Mouse (Mus musculus) forebrain, embryonic 15.5 days (tissue): Measurements from ENCODE around the gene Parp6. TPM values are rescaled to one million over a fixed set of nuclear protein-coding genes. Genes with fewer than 3 reads are reported as not detected.

Source experiments
- ATAC-seq: fragments of 200-750 bp; cut with Nextera tagmentation; replicated peaks from 2 replicates; pipeline ENCODE4 v1.8.0; 2017; ENCODE audit warnings: mild to moderate bottlenecking, moderate TSS enrichment, moderate library complexity
- H3K27ac ChIP-seq: fragments of 300-500 bp; sonication (generic); replicated peaks from 2 replicates; pipeline ENCODE4 v1.5.1; 2015; ENCODE audit warnings: mild to moderate bottlenecking, inconsistent platforms
- H3K27me3 ChIP-seq: fragments of 300-500 bp; sonication (generic); 2 replicates; pipeline ENCODE4 v1.6.1; 2015; ENCODE audit warnings: inconsistent platforms
- H3K36me3 ChIP-seq: fragments of 300-500 bp; sonication (generic); 2 replicates; pipeline ENCODE4 v1.6.1; 2015; ENCODE audit warnings: mild to moderate bottlenecking, inconsistent platforms
- H3K4me1 ChIP-seq: fragments of 300-500 bp; sonication (generic); 2 replicates; pipeline ENCODE4 v1.6.1; 2015; ENCODE audit warnings: inconsistent platforms
- H3K4me2 ChIP-seq: fragments of 300-500 bp; sonication (generic); replicated peaks from 2 replicates; pipeline ENCODE4 v1.6.1; 2015; ENCODE audit warnings: mild to moderate bottlenecking, inconsistent platforms
- H3K4me3 ChIP-seq: fragments of 300-500 bp; sonication (generic); 2 replicates; pipeline ENCODE4 v1.5.1; 2015; ENCODE audit warnings: mild to moderate bottlenecking, inconsistent platforms
- H3K9ac ChIP-seq: fragments of 300-500 bp; sonication (generic); replicated peaks from 2 replicates; pipeline ENCODE4 v1.6.1; 2015; ENCODE audit warnings: mild to moderate bottlenecking, inconsistent platforms
- H3K9me3 ChIP-seq: fragments of 300-500 bp; sonication (generic); 2 replicates; pipeline ENCODE4 v1.6.1; 2016; ENCODE audit warnings: inconsistent platforms
- WGBS: fragments of 180-500 bp; shearing (Covaris S2); methylation state at CpG from one replicate; pipeline ENCODE4 v1.1.7; 2015; ENCODE audit warnings: mixed read lengths; 5-methylcytosine and 5-hydroxymethylcytosine counted together
- polyA plus RNA-seq: library from polyadenylated mRNA; unstranded; fragments of >200 nt; fragmentation: Nextera tagmentation; extraction: Ambion mirVana; gene quantifications from 2 replicates; pipeline ENCODE4 v1.2.1, GENCODE M21; 2015

Parp6 gene
- polyA plus RNA-seq, 1 experiment from 2014 or later = 191 TPM

GRCm38 (mm10) chr9:59692145-59692544 is 75.1 kb downstream of the Parp6 start:
- peak overlapping the region; percentile 70 for H3K27ac ChIP-seq

DNA sequence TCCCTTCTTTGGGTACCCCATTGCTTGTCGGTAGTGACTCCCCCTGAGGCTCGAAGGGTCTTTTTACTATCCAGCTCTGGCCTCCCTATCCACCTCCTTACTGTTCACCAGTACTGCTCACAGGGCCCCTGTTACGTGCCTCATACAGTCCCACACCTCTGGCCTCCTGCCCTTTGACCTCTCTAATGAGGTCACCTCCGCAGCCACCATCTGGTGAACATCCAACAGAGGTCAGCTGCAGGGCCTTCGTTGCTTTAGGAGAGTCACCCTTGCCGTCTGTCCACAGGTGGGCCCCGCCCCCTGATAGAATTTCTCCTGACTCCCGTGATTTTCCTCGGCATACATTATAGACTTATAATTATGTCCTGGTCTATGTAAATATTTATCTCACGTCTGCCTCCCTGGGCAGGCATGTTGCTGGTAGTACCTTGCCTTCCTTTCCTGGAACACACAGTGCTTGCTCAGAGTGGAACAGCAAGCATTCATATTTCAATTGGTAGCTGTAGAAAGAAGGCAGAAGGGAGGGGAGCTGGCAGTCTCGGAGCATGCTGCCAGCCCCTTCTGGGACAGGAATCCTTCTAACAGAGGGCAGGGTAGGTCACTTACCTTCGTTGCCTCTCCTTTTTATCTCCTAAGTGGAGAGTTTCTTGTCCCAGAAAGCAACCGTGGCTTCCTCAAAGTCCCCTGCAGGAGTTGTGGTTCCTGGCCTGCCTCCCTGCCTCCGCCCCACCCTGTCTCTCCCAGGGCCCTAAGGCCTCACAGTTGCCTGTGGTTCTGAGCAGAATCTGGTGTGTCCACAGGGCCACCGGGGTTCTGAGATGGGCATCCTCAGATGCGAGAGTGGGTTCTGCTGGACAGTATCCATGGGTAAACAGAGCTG is 77.7 kb downstream of the Parp6 start:
- 66% methylated on average over 16 of the region's 16 CpGs for WGBS
- ATAC-seq = no peak
- no peak overlapping the region for H3K9ac ChIP-seq
- H3K4me3 ChIP-seq = no peak overlapping the region
- no peaks in the 10 kb centered on the region for H3K27me3 ChIP-seq
- no peak overlapping the region for H3K4me2 ChIP-seq
- H3K27ac ChIP-seq = no peak overlapping the region
- no peaks in the 10 kb centered on the region for H3K9me3 ChIP-seq
- H3K36me3 ChIP-seq = no peaks in the 10 kb centered on the region
- peaks cover 21% of the 10 kb centered on the region for H3K4me1 ChIP-seq

More at GRCm38 (mm10) chr9:59692145-59692544, 75.1 kb downstream of the Parp6 start:
- Histone ChIP-seq H3K9ac (peak overlapping the region; percentile 22), H3K4me2 (peak overlapping the region; percentile 54), H3K9me3 (no peaks in the 10 kb centered on the region), H3K4me3 (peak overlapping the region; percentile 36), H3K36me3 (no peaks in the 10 kb centered on the region), H3K4me1 (peaks cover 21% of the 10 kb centered on the region), H3K27me3 (no peaks in the 10 kb centered on the region)
- WGBS = 34% methylated on average over 9 of the region's 9 CpGs
- ATAC-seq = peak; percentile 76

GRCm38 (mm10) chr9:59695451-59695813 is 78.3 kb downstream of the Parp6 start:
- no peaks in the 10 kb centered on the region for H3K36me3 ChIP-seq
- ATAC-seq = no peak
- no peak overlapping the region for H3K4me2 ChIP-seq
- WGBS = 52% methylated on average over 3 of the region's 3 CpGs
- no peak overlapping the region for H3K27ac ChIP-seq
- H3K9me3 ChIP-seq = no peaks in the 10 kb centered on the region
- peaks cover 21% of the 10 kb centered on the region for H3K4me1 ChIP-seq
- no peaks in the 10 kb centered on the region for H3K27me3 ChIP-seq
- no peak overlapping the region for H3K9ac ChIP-seq
- H3K4me3 ChIP-seq = no peak overlapping the region

- Histone ChIP-seq H3K27ac (no peak overlapping the region), H3K9ac (no peak overlapping the region), H3K4me2 (no peak overlapping the region), H3K4me3 (no peak overlapping the region), H3K27me3 (no peaks in the 10 kb centered on the region), H3K36me3 (no peaks in the 10 kb centered on the region), H3K4me1 (peaks cover 19% of the 10 kb centered on the region), H3K9me3 (no peaks in the 10 kb centered on the region)
- no peak for ATAC-seq
- WGBS = 95% methylated on average over 3 of the region's 3 CpGs
Measured at GRCm38 (mm10) chr9:59696381-59696780, 79.3 kb downstream of the Parp6 start.

Other genes with a start within 250 kb of the Parp6 start
- gene Arih1, start 130.7 kb upstream of the Parp6 start, polyA plus RNA-seq = 18.2 and 18.8 TPM in 2 replicates
- 47.5 and 53.0 TPM in 2 replicates for gene Hexa, start 77.7 kb upstream of the Parp6 start, polyA plus RNA-seq
- 0.47 and 0.74 TPM in 2 replicates for gene Tmem202, start 77.4 kb upstream of the Parp6 start, polyA plus RNA-seq
- gene Celf6, start 39.4 kb upstream of the Parp6 start, polyA plus RNA-seq = 24.6 and 34.3 TPM in 2 replicates
- 1,184 and 1,237 TPM in 2 replicates for gene Pkm, start 39.1 kb downstream of the Parp6 start, polyA plus RNA-seq
- gene Gramd2, start 62.9 kb downstream of the Parp6 start, polyA plus RNA-seq = 3.4 and 4.0 TPM in 2 replicates
- gene Senp8, start 133.4 kb downstream of the Parp6 start, polyA plus RNA-seq = 10.1 and 11.1 TPM in 2 replicates
- gene Myo9a, start 133.6 kb downstream of the Parp6 start, polyA plus RNA-seq = 22.7 and 25.5 TPM in 2 replicates